Mouse (Mus musculus): ENCODE results near the gene Nphs2. TPM values are rescaled to one million over a fixed set of nuclear protein-coding genes. Genes with fewer than 3 reads are reported as not detected.
"Not testable (repeated sequence)": the region's sequence is repeated elsewhere in the genome, so short reads cannot be mapped to it uniquely, and the experiment has no call there.

The Nphs2 gene
- 0.05 TPM in 1 of 2 replicates, not detected in the other for polyA plus RNA-seq (2015; fragmentation: Nextera tagmentation; extraction: Ambion mirVana)

- Histone ChIP-seq H3K27me3 (replicated peaks) (peaks cover 27% of the 10 kb centered on the region), H3K4me1 (replicated peaks) (peaks cover 4% of the 10 kb centered on the region), H3K9me3 (no peaks in the 10 kb centered on the region), H3K27ac (no peak within 1 kb of the TSS), H3K9ac (no peak within 1 kb of the TSS), H3K4me2 (replicated peaks) (peak within 1 kb of the TSS; percentile 58), H3K36me3 (no peaks in the 10 kb centered on the region), H3K4me3 (replicated peaks) (peak within 1 kb of the TSS; percentile 22)
- ATAC-seq = no peak
- WGBS = 4% methylated on average over 29 of the region's 29 CpGs
Observed at GRCm38 (mm10) chr1:156310630-156311029, at the start of gene Nphs2. Gene Nphs2 (plus strand): TSS chr1:156310727.

GRCm38 (mm10) chr1:156263352-156263751 lies 47.2 kb upstream of the Nphs2 start:
- H3K27ac ChIP-seq = no peak overlapping the region
- H3K9ac ChIP-seq = no peak overlapping the region
- H3K4me2 ChIP-seq (replicated peaks) = no peak overlapping the region
- no peaks in the 10 kb centered on the region for H3K4me1 ChIP-seq (replicated peaks)
- ATAC-seq = no peak
- no peaks in the 10 kb centered on the region for H3K36me3 ChIP-seq
- WGBS = 55% methylated on average over 2 of the region's 2 CpGs
- no peak overlapping the region for H3K4me3 ChIP-seq (replicated peaks)
- H3K9me3 ChIP-seq = no peaks in the 10 kb centered on the region
- no peaks in the 10 kb centered on the region for H3K27me3 ChIP-seq (replicated peaks)

- H3K9ac ChIP-seq = no peak overlapping the region
- H3K4me1 ChIP-seq (replicated peaks) = no peaks in the 10 kb centered on the region
- H3K27ac ChIP-seq = no peak overlapping the region
- H3K36me3 ChIP-seq = no peaks in the 10 kb centered on the region
- H3K4me2 ChIP-seq (replicated peaks) = no peak overlapping the region
- no peaks in the 10 kb centered on the region for H3K27me3 ChIP-seq (replicated peaks)
- H3K4me3 ChIP-seq (replicated peaks) = no peak overlapping the region
- no peaks in the 10 kb centered on the region for H3K9me3 ChIP-seq
- no peak for ATAC-seq
- 89% methylated on average over 8 of the region's 8 CpGs for WGBS
Observed at GRCm38 (mm10) chr1:156263946-156264345, 46.6 kb upstream of the Nphs2 start.

- H3K4me1 ChIP-seq (replicated peaks); H3K9me3 ChIP-seq; H3K4me2 ChIP-seq (replicated peaks); H3K4me3 ChIP-seq (replicated peaks); H3K27me3 ChIP-seq (replicated peaks); H3K27ac ChIP-seq; ATAC-seq; H3K36me3 ChIP-seq; H3K9ac ChIP-seq: not testable (repeated sequence)
- 43% methylated on average over 3 of the region's 3 CpGs for WGBS
Observed at GRCm38 (mm10) chr1:156268546-156268945, 42.0 kb upstream of the Nphs2 start.

- ATAC-seq = no peak
- Histone ChIP-seq H3K4me1 (replicated peaks) (no peaks in the 10 kb centered on the region), H3K27me3 (replicated peaks) (no peaks in the 10 kb centered on the region), H3K4me3 (replicated peaks) (no peak overlapping the region), H3K9me3 (no peaks in the 10 kb centered on the region), H3K36me3 (no peaks in the 10 kb centered on the region), H3K27ac (no peak overlapping the region), H3K4me2 (replicated peaks) (no peak overlapping the region), H3K9ac (no peak overlapping the region)
- WGBS = 81% methylated on average over 9 of the region's 9 CpGs
Observed at GRCm38 (mm10) chr1:156270471-156270870, 40.1 kb upstream of the Nphs2 start.

GRCm38 (mm10) chr1:156271654-156272053 lies 38.9 kb upstream of the Nphs2 start:
- H3K4me1 ChIP-seq (replicated peaks) = no peaks in the 10 kb centered on the region
- H3K4me3 ChIP-seq (replicated peaks) = no peak overlapping the region
- no peaks in the 10 kb centered on the region for H3K9me3 ChIP-seq
- WGBS = 54% methylated on average over 5 of the region's 5 CpGs
- H3K4me2 ChIP-seq (replicated peaks) = no peak overlapping the region
- no peak for ATAC-seq
- no peaks in the 10 kb centered on the region for H3K36me3 ChIP-seq
- no peaks in the 10 kb centered on the region for H3K27me3 ChIP-seq (replicated peaks)
- no peak overlapping the region for H3K9ac ChIP-seq
- no peak overlapping the region for H3K27ac ChIP-seq

GRCm38 (mm10) chr1:156273647-156274046 lies 36.9 kb upstream of the Nphs2 start:
- H3K4me1 ChIP-seq (replicated peaks) = no peaks in the 10 kb centered on the region
- no peaks in the 10 kb centered on the region for H3K9me3 ChIP-seq
- ATAC-seq = no peak
- no peaks in the 10 kb centered on the region for H3K27me3 ChIP-seq (replicated peaks)
- no peaks in the 10 kb centered on the region for H3K36me3 ChIP-seq
- 53% methylated on average over 7 of the region's 7 CpGs for WGBS
- no peak overlapping the region for H3K9ac ChIP-seq
- H3K4me2 ChIP-seq (replicated peaks) = no peak overlapping the region
- H3K4me3 ChIP-seq (replicated peaks) = no peak overlapping the region
- H3K27ac ChIP-seq = no peak overlapping the region

GRCm38 (mm10) chr1:156280131-156280530 lies 30.4 kb upstream of the Nphs2 start:
- Histone ChIP-seq H3K9me3 (no peaks in the 10 kb centered on the region), H3K27ac (no peak overlapping the region), H3K4me3 (replicated peaks) (no peak overlapping the region), H3K9ac (no peak overlapping the region), H3K4me1 (replicated peaks) (no peaks in the 10 kb centered on the region), H3K4me2 (replicated peaks) (no peak overlapping the region), H3K36me3 (no peaks in the 10 kb centered on the region), H3K27me3 (replicated peaks) (no peaks in the 10 kb centered on the region)
- WGBS = 82% methylated on average over 7 of the region's 7 CpGs
- ATAC-seq = no peak

GRCm38 (mm10) chr1:156284207-156284606 lies 26.3 kb upstream of the Nphs2 start:
- WGBS = 45% methylated on average over 10 of the region's 10 CpGs
- H3K4me3 ChIP-seq (replicated peaks) = no peak overlapping the region
- H3K27ac ChIP-seq = no peak overlapping the region
- no peaks in the 10 kb centered on the region for H3K9me3 ChIP-seq
- no peak for ATAC-seq
- H3K9ac ChIP-seq = no peak overlapping the region
- H3K36me3 ChIP-seq = no peaks in the 10 kb centered on the region
- no peaks in the 10 kb centered on the region for H3K4me1 ChIP-seq (replicated peaks)
- H3K27me3 ChIP-seq (replicated peaks) = no peaks in the 10 kb centered on the region
- no peak overlapping the region for H3K4me2 ChIP-seq (replicated peaks)

GRCm38 (mm10) chr1:156284851-156285540 lies 25.5 kb upstream of the Nphs2 start:
- 46% methylated on average over 9 of the region's 9 CpGs for WGBS
- no peak overlapping the region for H3K27ac ChIP-seq
- no peaks in the 10 kb centered on the region for H3K27me3 ChIP-seq (replicated peaks)
- no peaks in the 10 kb centered on the region for H3K9me3 ChIP-seq
- ATAC-seq = no peak
- H3K9ac ChIP-seq = no peak overlapping the region
- no peaks in the 10 kb centered on the region for H3K36me3 ChIP-seq
- no peaks in the 10 kb centered on the region for H3K4me1 ChIP-seq (replicated peaks)
- H3K4me3 ChIP-seq (replicated peaks) = no peak overlapping the region
- H3K4me2 ChIP-seq (replicated peaks) = no peak overlapping the region

GRCm38 (mm10) chr1:156285541-156285896 lies 25.0 kb upstream of the Nphs2 start:
- Histone ChIP-seq H3K4me3 (replicated peaks) (no peak overlapping the region), H3K4me1 (replicated peaks) (no peaks in the 10 kb centered on the region), H3K9me3 (no peaks in the 10 kb centered on the region), H3K27ac (no peak overlapping the region), H3K36me3 (no peaks in the 10 kb centered on the region), H3K9ac (no peak overlapping the region), H3K27me3 (replicated peaks) (no peaks in the 10 kb centered on the region), H3K4me2 (replicated peaks) (no peak overlapping the region)
- WGBS = 81% methylated on average over 5 of the region's 5 CpGs
- ATAC-seq = no peak

- Histone ChIP-seq H3K9ac (no peak overlapping the region), H3K36me3 (no peaks in the 10 kb centered on the region), H3K4me2 (replicated peaks) (no peak overlapping the region), H3K27ac (no peak overlapping the region), H3K4me3 (replicated peaks) (no peak overlapping the region), H3K27me3 (replicated peaks) (no peaks in the 10 kb centered on the region), H3K9me3 (no peaks in the 10 kb centered on the region), H3K4me1 (replicated peaks) (no peaks in the 10 kb centered on the region)
- no peak for ATAC-seq
- 80% methylated on average over 9 of the region's 9 CpGs for WGBS
Observed at GRCm38 (mm10) chr1:156288556-156289221, 21.8 kb upstream of the Nphs2 start.

GRCm38 (mm10) chr1:156289222-156289587 lies 21.3 kb upstream of the Nphs2 start:
- not testable (repeated sequence) for H3K4me3 ChIP-seq (replicated peaks); H3K9me3 ChIP-seq; H3K36me3 ChIP-seq; H3K27ac ChIP-seq; H3K4me1 ChIP-seq (replicated peaks); ATAC-seq; H3K9ac ChIP-seq; H3K27me3 ChIP-seq (replicated peaks); H3K4me2 ChIP-seq (replicated peaks)
- 65% methylated on average over 10 of the region's 10 CpGs for WGBS

Measured in intestine, embryonic 15.5 days (tissue).